Mouse (Mus musculus): ENCODE results near the gene E030018B13Rik. TPM values are rescaled to one million over a fixed set of nuclear protein-coding genes. Genes with fewer than 3 reads are reported as not detected.

E030018B13Rik gene
- polyA plus RNA-seq, 1 experiment = not detected

GRCm38 (mm10) chr7:63940321-63940720 lies 23.7 kb downstream of the E030018B13Rik start:
- Histone ChIP-seq H3K36me3 (replicated peaks; ENCODE audit: low read length) (no peaks in the 10 kb centered on the region), H3K4me3 (replicated peaks) (peak overlapping the region; percentile 76), H3K27me3 (replicated peaks) (no peaks in the 10 kb centered on the region), H3K9me3 (no peaks in the 10 kb centered on the region), H3K4me1 (peaks cover 45% of the 10 kb centered on the region)
- TF ChIP-seq FLI1 (IDR thresholded peaks at IDR 0.05; ENCODE audit: low read length) (no peak), GATA1 (IDR thresholded peaks at IDR 0.05; ENCODE audit: borderline replicate concordance, low read length) (no peak)

GRCm38 (mm10) chr7:63941050-63941449 lies 24.4 kb downstream of the E030018B13Rik start:
- no peaks in the 10 kb centered on the region for H3K27me3 ChIP-seq (replicated peaks)
- no peaks in the 10 kb centered on the region for H3K36me3 ChIP-seq (replicated peaks; ENCODE audit: low read length)
- H3K4me3 ChIP-seq (replicated peaks) = peak overlapping the region; percentile 79
- no peak for TF ChIP-seq FLI1 (IDR thresholded peaks at IDR 0.05; ENCODE audit: low read length)
- H3K4me1 ChIP-seq = peaks cover 38% of the 10 kb centered on the region
- no peaks in the 10 kb centered on the region for H3K9me3 ChIP-seq

- Histone ChIP-seq H3K27me3 (replicated peaks) (no peaks in the 10 kb centered on the region), H3K4me3 (replicated peaks) (peak overlapping the region; percentile 79)
Observed at GRCm38 (mm10) chr7:63941501-63941900, 24.8 kb downstream of the E030018B13Rik start.

GRCm38 (mm10) chr7:63943946-63944345 lies 27.3 kb downstream of the E030018B13Rik start:
- Histone ChIP-seq H3K4me3 (replicated peaks) (no peak overlapping the region), H3K36me3 (replicated peaks; ENCODE audit: low read length) (no peaks in the 10 kb centered on the region), H3K27me3 (replicated peaks) (no peaks in the 10 kb centered on the region), H3K4me1 (peaks cover 41% of the 10 kb centered on the region), H3K9me3 (no peaks in the 10 kb centered on the region)
- no peak for TF ChIP-seq GATA1 (IDR thresholded peaks at IDR 0.05; ENCODE audit: borderline replicate concordance, low read length)
- TF ChIP-seq FLI1 (IDR thresholded peaks at IDR 0.05; ENCODE audit: low read length) = no peak

More at GRCm38 (mm10) chr7:63941501-63941900, 24.8 kb downstream of the E030018B13Rik start:
- TF ChIP-seq GATA1 (IDR thresholded peaks at IDR 0.05; ENCODE audit: borderline replicate concordance, low read length) (no peak), FLI1 (IDR thresholded peaks at IDR 0.05; ENCODE audit: low read length) (no peak)
- Histone ChIP-seq H3K9me3 (no peaks in the 10 kb centered on the region), H3K4me1 (peaks cover 37% of the 10 kb centered on the region), H3K36me3 (replicated peaks; ENCODE audit: low read length) (no peaks in the 10 kb centered on the region)

- no peaks in the 10 kb centered on the region for H3K9me3 ChIP-seq
- H3K27me3 ChIP-seq (replicated peaks) = peaks cover 2% of the 10 kb centered on the region
- no peak overlapping the region for H3K4me3 ChIP-seq (replicated peaks)
- TF ChIP-seq GATA1 (IDR thresholded peaks at IDR 0.05; ENCODE audit: borderline replicate concordance, low read length) (no peak), FLI1 (IDR thresholded peaks at IDR 0.05; ENCODE audit: low read length) (no peak)
- H3K36me3 ChIP-seq (replicated peaks; ENCODE audit: low read length) = no peaks in the 10 kb centered on the region
- H3K4me1 ChIP-seq = peaks cover 27% of the 10 kb centered on the region
Observed at GRCm38 (mm10) chr7:63947514-63948487, 31.1 kb downstream of the E030018B13Rik start.

GRCm38 (mm10) chr7:63949176-63949575 lies 32.5 kb downstream of the E030018B13Rik start:
- Histone ChIP-seq H3K4me1 (peaks cover 25% of the 10 kb centered on the region), H3K4me3 (replicated peaks) (no peak overlapping the region), H3K27me3 (replicated peaks) (peaks cover 10% of the 10 kb centered on the region), H3K36me3 (replicated peaks; ENCODE audit: low read length) (no peaks in the 10 kb centered on the region), H3K9me3 (no peaks in the 10 kb centered on the region)
- TF ChIP-seq GATA1 (IDR thresholded peaks at IDR 0.05; ENCODE audit: borderline replicate concordance, low read length) (no peak), FLI1 (IDR thresholded peaks at IDR 0.05; ENCODE audit: low read length) (no peak)

GRCm38 (mm10) chr7:63950931-63951607 lies 34.4 kb downstream of the E030018B13Rik start:
- Histone ChIP-seq H3K27me3 (replicated peaks) (peaks cover 16% of the 10 kb centered on the region), H3K4me3 (replicated peaks) (no peak overlapping the region), H3K9me3 (no peaks in the 10 kb centered on the region), H3K4me1 (peaks cover 42% of the 10 kb centered on the region), H3K36me3 (replicated peaks; ENCODE audit: low read length) (no peaks in the 10 kb centered on the region)
- TF ChIP-seq FLI1 (IDR thresholded peaks at IDR 0.05; ENCODE audit: low read length) = no peak
- TF ChIP-seq GATA1 (IDR thresholded peaks at IDR 0.05; ENCODE audit: borderline replicate concordance, low read length) = no peak

GRCm38 (mm10) chr7:63952077-63952898 lies 35.6 kb downstream of the E030018B13Rik start:
- H3K4me3 ChIP-seq (replicated peaks) = no peak overlapping the region
- TF ChIP-seq FLI1 (IDR thresholded peaks at IDR 0.05; ENCODE audit: low read length) (no peak), GATA1 (IDR thresholded peaks at IDR 0.05; ENCODE audit: borderline replicate concordance, low read length) (no peak)
- H3K4me1 ChIP-seq = peaks cover 52% of the 10 kb centered on the region
- H3K27me3 ChIP-seq (replicated peaks) = peaks cover 27% of the 10 kb centered on the region
- no peaks in the 10 kb centered on the region for H3K36me3 ChIP-seq (replicated peaks; ENCODE audit: low read length)
- H3K9me3 ChIP-seq = no peaks in the 10 kb centered on the region

- peaks cover 44% of the 10 kb centered on the region for H3K27me3 ChIP-seq (replicated peaks)
- TF ChIP-seq FLI1 (IDR thresholded peaks at IDR 0.05; ENCODE audit: low read length) (no peak), GATA1 (IDR thresholded peaks at IDR 0.05; ENCODE audit: borderline replicate concordance, low read length) (no peak)
- no peak overlapping the region for H3K4me3 ChIP-seq (replicated peaks)
- no peaks in the 10 kb centered on the region for H3K9me3 ChIP-seq
- peaks cover 51% of the 10 kb centered on the region for H3K4me1 ChIP-seq
- H3K36me3 ChIP-seq (replicated peaks; ENCODE audit: low read length) = no peaks in the 10 kb centered on the region
Observed at GRCm38 (mm10) chr7:63955440-63955839, 38.8 kb downstream of the E030018B13Rik start.

All from megakaryocyte, embryonic 14.5 days (primary cell).